Mouse (Mus musculus): ENCODE measurements at regions not wholly inside any gene's neighbourhood (a gene's known extent, or its start where the extent isn't known, plus 50 kb on each side); places are given as distances from the start of the nearest gene placed in this dataset.
A peak's percentile ranks its signal among the peaks of the same experiment; 100 is the strongest.

- Histone ChIP-seq H3K4me3 (no peak overlapping the region), H3K4me2 (no peak overlapping the region), H3K27ac (no peak overlapping the region), H3K9ac (no peak overlapping the region), H3K27me3 (no peaks in the 10 kb centered on the region), H3K9me3 (no peaks in the 10 kb centered on the region), H3K4me1 (replicated peaks) (no peaks in the 10 kb centered on the region; the same call in 1 of the 2 replicates), H3K36me3 (no peaks in the 10 kb centered on the region)
- no peak for ATAC-seq (ENCODE audit: low FRiP score)
- WGBS = 74% methylated on average over 6 of the region's 6 CpGs
Measured at GRCm38 (mm10) chr17:15269905-15270304, 106.8 kb downstream of the Dll1 start.

- Histone ChIP-seq H3K9ac (no peak overlapping the region), H3K27me3 (no peaks in the 10 kb centered on the region), H3K9me3 (no peaks in the 10 kb centered on the region), H3K4me3 (no peak overlapping the region), H3K4me2 (no peak overlapping the region), H3K27ac (no peak overlapping the region), H3K4me1 (replicated peaks) (no peaks in the 10 kb centered on the region; the same call in 1 of the 2 replicates), H3K36me3 (no peaks in the 10 kb centered on the region)
- ATAC-seq (ENCODE audit: low FRiP score) = no peak
- WGBS = 89% methylated on average over 8 of the region's 8 CpGs
Measured at GRCm38 (mm10) chr17:15269056-15269612, 107.5 kb downstream of the Dll1 start.

GRCm38 (mm10) chr17:15267721-15268120 is 109.0 kb downstream of the Dll1 start:
- Histone ChIP-seq H3K4me1 (replicated peaks) (no peaks in the 10 kb centered on the region; the same call in 1 of the 2 replicates), H3K36me3 (no peaks in the 10 kb centered on the region), H3K4me3 (no peak overlapping the region), H3K9ac (no peak overlapping the region), H3K4me2 (no peak overlapping the region), H3K27me3 (no peaks in the 10 kb centered on the region), H3K27ac (no peak overlapping the region), H3K9me3 (no peaks in the 10 kb centered on the region)
- WGBS = 68% methylated on average over 7 of the region's 7 CpGs
- no peak for ATAC-seq (ENCODE audit: low FRiP score)

GRCm38 (mm10) chr17:15259427-15260101 is 117.1 kb downstream of the Dll1 start:
- H3K4me1 ChIP-seq (replicated peaks) = peaks cover 7% of the 10 kb centered on the region
- WGBS = 57% methylated on average over 11 of the region's 11 CpGs
- H3K9ac ChIP-seq = no peak overlapping the region
- no peaks in the 10 kb centered on the region for H3K9me3 ChIP-seq
- peak; percentile 49; the same call in 1 of the 2 replicates for ATAC-seq (ENCODE audit: low FRiP score)
- H3K4me3 ChIP-seq = no peak overlapping the region
- no peak overlapping the region for H3K4me2 ChIP-seq
- H3K36me3 ChIP-seq = no peaks in the 10 kb centered on the region
- 0 out of 2 replicates have a peak overlapping the region, but pooled peaks have one; percentile 24 for H3K27ac ChIP-seq
- no peaks in the 10 kb centered on the region for H3K27me3 ChIP-seq

- no peak for ATAC-seq (ENCODE audit: low FRiP score)
- Histone ChIP-seq H3K36me3 (no peaks in the 10 kb centered on the region), H3K27me3 (no peaks in the 10 kb centered on the region), H3K27ac (no peak overlapping the region), H3K4me1 (replicated peaks) (peaks cover 7% of the 10 kb centered on the region), H3K4me2 (no peak overlapping the region), H3K9me3 (no peaks in the 10 kb centered on the region), H3K9ac (no peak overlapping the region), H3K4me3 (no peak overlapping the region)
- WGBS = 88% methylated on average over 2 of the region's 2 CpGs
Measured at GRCm38 (mm10) chr17:15255874-15256273, 120.8 kb downstream of the Dll1 start.

GRCm38 (mm10) chr17:15253785-15254184 is 122.9 kb downstream of the Dll1 start:
- no peak for ATAC-seq (ENCODE audit: low FRiP score)
- 92% methylated on average over 4 of the region's 4 CpGs for WGBS

GRCm38 (mm10) chr17:15253271-15253670 is 123.4 kb downstream of the Dll1 start:
- Histone ChIP-seq H3K9me3 (no peaks in the 10 kb centered on the region), H3K27ac (no peak overlapping the region), H3K4me2 (no peak overlapping the region), H3K9ac (no peak overlapping the region), H3K27me3 (peaks cover 7% of the 10 kb centered on the region; the same call in 1 of the 2 replicates), H3K4me1 (replicated peaks) (peaks cover 3% of the 10 kb centered on the region), H3K4me3 (no peak overlapping the region), H3K36me3 (no peaks in the 10 kb centered on the region)
- WGBS = 92% methylated on average over 1 of the region's 1 CpGs
- ATAC-seq (ENCODE audit: low FRiP score) = no peak

More at GRCm38 (mm10) chr17:15253785-15254184, 122.9 kb downstream of the Dll1 start:
- Histone ChIP-seq H3K36me3 (no peaks in the 10 kb centered on the region), H3K9me3 (no peaks in the 10 kb centered on the region), H3K27me3 (peaks cover 7% of the 10 kb centered on the region; the same call in 1 of the 2 replicates), H3K9ac (no peak overlapping the region), H3K4me1 (replicated peaks) (no peaks in the 10 kb centered on the region), H3K4me3 (no peak overlapping the region), H3K27ac (no peak overlapping the region), H3K4me2 (no peak overlapping the region)

GRCm38 (mm10) chr17:15252187-15252586 is 124.5 kb downstream of the Dll1 start:
- H3K4me3 ChIP-seq = no peak overlapping the region
- no peaks in the 10 kb centered on the region for H3K9me3 ChIP-seq
- 66% methylated on average over 2 of the region's 2 CpGs for WGBS
- peaks cover 7% of the 10 kb centered on the region; the same call in 1 of the 2 replicates for H3K27me3 ChIP-seq
- H3K4me1 ChIP-seq (replicated peaks) = peaks cover 13% of the 10 kb centered on the region
- no peak overlapping the region for H3K9ac ChIP-seq
- ATAC-seq (ENCODE audit: low FRiP score) = no peak
- H3K36me3 ChIP-seq = no peaks in the 10 kb centered on the region
- H3K27ac ChIP-seq = no peak overlapping the region
- H3K4me2 ChIP-seq = no peak overlapping the region

GRCm38 (mm10) chr17:15251641-15252040 is 125.0 kb downstream of the Dll1 start:
- H3K4me1 ChIP-seq (replicated peaks) = peaks cover 17% of the 10 kb centered on the region
- no peak overlapping the region for H3K27ac ChIP-seq
- ATAC-seq (ENCODE audit: low FRiP score) = no peak
- WGBS = 92% methylated on average over 1 of the region's 1 CpGs
- H3K27me3 ChIP-seq = peaks cover 7% of the 10 kb centered on the region; the same call in 1 of the 2 replicates
- H3K9ac ChIP-seq = no peak overlapping the region
- H3K4me3 ChIP-seq = no peak overlapping the region
- H3K36me3 ChIP-seq = no peaks in the 10 kb centered on the region
- H3K9me3 ChIP-seq = no peaks in the 10 kb centered on the region
- H3K4me2 ChIP-seq = no peak overlapping the region

GRCm38 (mm10) chr17:15248417-15248791 is 128.3 kb downstream of the Dll1 start:
- ATAC-seq (ENCODE audit: low FRiP score) = no peak
- 6% methylated on average over 4 of the region's 4 CpGs for WGBS
- no peak overlapping the region for H3K4me3 ChIP-seq
- H3K4me1 ChIP-seq (replicated peaks) = peaks cover 17% of the 10 kb centered on the region
- no peaks in the 10 kb centered on the region for H3K9me3 ChIP-seq
- H3K4me2 ChIP-seq = no peak overlapping the region
- peak overlapping the region; percentile 69 for H3K27ac ChIP-seq
- H3K36me3 ChIP-seq = no peaks in the 10 kb centered on the region
- no peak overlapping the region for H3K9ac ChIP-seq
- peaks cover 7% of the 10 kb centered on the region; the same call in 1 of the 2 replicates for H3K27me3 ChIP-seq

- peak; percentile 94 for ATAC-seq (ENCODE audit: low FRiP score)
- Histone ChIP-seq H3K9ac (peak overlapping the region; percentile 36; the same call in 1 of the 2 replicates), H3K4me3 (0 out of 2 replicates have a peak overlapping the region, but pooled peaks have one; percentile 0), H3K27me3 (peaks cover 7% of the 10 kb centered on the region; the same call in 1 of the 2 replicates), H3K4me2 (peak overlapping the region; percentile 41), H3K36me3 (no peaks in the 10 kb centered on the region), H3K27ac (peak overlapping the region; percentile 69), H3K4me1 (replicated peaks) (peaks cover 17% of the 10 kb centered on the region), H3K9me3 (no peaks in the 10 kb centered on the region)
- WGBS = 1% methylated on average over 20 of the region's 20 CpGs
Measured at GRCm38 (mm10) chr17:15247546-15248416, 128.9 kb downstream of the Dll1 start.

GRCm38 (mm10) chr17:15242976-15243635 is 133.6 kb downstream of the Dll1 start:
- Histone ChIP-seq H3K27me3 (peaks cover 11% of the 10 kb centered on the region), H3K4me2 (no peak overlapping the region), H3K4me1 (replicated peaks) (peaks cover 12% of the 10 kb centered on the region), H3K4me3 (no peak overlapping the region), H3K36me3 (no peaks in the 10 kb centered on the region), H3K9ac (no peak overlapping the region), H3K27ac (no peak overlapping the region), H3K9me3 (no peaks in the 10 kb centered on the region)
- WGBS = 89% methylated on average over 6 of the region's 6 CpGs
- ATAC-seq (ENCODE audit: low FRiP score) = no peak
